Mouse (Mus musculus) G1E (cell line): ENCODE results near the gene Apaf1. TPM values are rescaled to one million over a fixed set of nuclear protein-coding genes. Genes with fewer than 3 reads are reported as not detected.

ENCODE experiments used
- ATAC-seq: 2 replicates; pipeline ENCODE4 v1.8.0; 2016; ENCODE audit warnings: mild to moderate bottlenecking; ENCODE audit not compliant: insufficient number of reproducible peaks, poor library complexity, low FRiP score, severe bottlenecking; ENCODE audit errors: extremely low read depth
- DNase-seq: peaks from one replicate; pipeline ENCODE4 v3.0.0; 2012; ENCODE audit warnings: low spot score
- H3K27me3 ChIP-seq: 2 replicates; pipeline ENCODE4 v1.6.1; 2012; ENCODE audit warnings: mild to moderate bottlenecking, low read length, inconsistent platforms; ENCODE audit not compliant: insufficient read depth
- H3K36me3 ChIP-seq: replicated peaks from 2 replicates; pipeline ENCODE3; 2012; ENCODE audit warnings: mild to moderate bottlenecking, inconsistent platforms
- H3K4me1 ChIP-seq: 2 replicates; pipeline ENCODE4 v1.6.1; 2012; ENCODE audit warnings: low read depth, low read length, inconsistent platforms, mixed read lengths; ENCODE audit not compliant: insufficient read depth
- H3K4me3 ChIP-seq: 2 replicates; pipeline ENCODE4 v1.5.1; 2012; ENCODE audit warnings: low read depth, mild to moderate bottlenecking, inconsistent platforms, low read length, moderate library complexity, mixed read lengths
- H3K9me3 ChIP-seq: replicated peaks from 2 replicates; pipeline ENCODE4 v1.6.1; 2012; ENCODE audit warnings: inconsistent platforms
- CTCF ChIP-seq: IDR thresholded peaks from 2 replicates; pipeline ENCODE4 v1.5.1; 2012; ENCODE audit warnings: low read depth, low read length, inconsistent platforms, mixed read lengths
- GATA1 ChIP-seq: IDR thresholded peaks from 2 replicates; pipeline ENCODE4 v1.6.1; 2012; ENCODE audit warnings: borderline replicate concordance, low read length, inconsistent platforms, mixed read lengths
- GATA2 ChIP-seq: IDR thresholded peaks from 2 replicates; pipeline ENCODE4 v1.6.1; 2012; ENCODE audit warnings: low read depth, low read length, inconsistent platforms, borderline replicate concordance
- POLR2AphosphoS5 ChIP-seq: IDR thresholded peaks from 2 replicates; pipeline ENCODE4 v1.6.1; 2012; ENCODE audit warnings: low read depth, low read length, inconsistent platforms; ENCODE audit not compliant: insufficient replicate concordance
- TAL1 ChIP-seq: conservative IDR thresholded peaks from 2 replicates; pipeline ENCODE4 v1.6.1; 2012; ENCODE audit warnings: low read depth, low read length, inconsistent platforms, mixed read lengths
- polyA plus RNA-seq: library from polyadenylated mRNA; stranded (reverse); fragments of >175 nt; gene quantifications from 2 replicates; pipeline ENCODE4 v1.2.3, GENCODE M21; 2012
- total RNA-seq, 2 experiments: library from RNA; stranded (forward) in 1 of 2; stranded (reverse) in 1 of 2; fragments of 200-1000 nt in 1 of 2; fragments of >200 nt in 1 of 2; fragmentation: Nextera tagmentation in 1 of 2; gene quantifications; 2 replicates each; pipeline ENCODE4 v1.2.3; 2014 to 2017

Gene Apaf1
- total and polyA plus RNA-seq, 3 experiments: 17.4 to 42.7 (median 40.6) TPM

DNA sequence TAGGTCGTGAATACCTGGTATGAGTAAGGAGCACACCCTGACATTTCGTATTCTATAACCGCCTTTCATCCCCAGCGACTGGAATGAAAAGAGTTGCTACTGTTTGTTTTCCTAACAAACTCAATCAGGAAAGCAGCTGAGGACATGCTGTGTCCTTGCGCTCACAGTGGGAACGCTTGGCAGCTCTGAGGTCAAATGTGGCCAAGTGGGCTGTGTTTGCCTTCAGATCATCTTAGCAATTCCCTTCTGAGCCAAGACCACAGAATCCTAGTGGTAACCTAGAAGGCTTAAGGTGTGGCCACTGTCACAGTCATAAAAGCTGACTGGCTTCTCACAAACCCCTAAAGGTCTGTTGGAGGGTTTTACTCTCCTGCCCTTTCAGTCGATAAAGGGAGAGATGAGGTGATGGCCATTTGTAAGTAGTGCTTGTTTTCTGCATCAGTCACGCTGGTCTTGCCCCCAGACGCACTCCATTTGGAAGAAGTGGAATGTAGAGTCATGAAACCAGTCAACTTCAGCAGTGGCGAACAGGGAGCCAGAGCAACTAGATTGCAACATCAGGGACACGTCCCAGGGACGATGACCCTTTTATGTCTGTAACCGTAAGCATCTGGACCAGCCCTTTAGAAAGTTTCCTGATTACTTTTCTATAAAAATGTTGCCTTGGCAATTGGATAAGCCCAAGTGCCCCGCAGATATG lies 140.4 kb downstream of the Apaf1 start:
- H3K36me3 ChIP-seq: no peaks in the 10 kb centered on the region
- H3K4me3 ChIP-seq: no peak overlapping the region
- no peaks in the 10 kb centered on the region for H3K27me3 ChIP-seq
- H3K4me1 ChIP-seq: no peaks in the 10 kb centered on the region
- TF ChIP-seq CTCF: no peak
- no peak for TF ChIP-seq POLR2AphosphoS5
- no peak for TF ChIP-seq GATA2
- no peak for TF ChIP-seq GATA1
- no peak for TF ChIP-seq TAL1
- H3K9me3 ChIP-seq: no peaks in the 10 kb centered on the region
- no peak for ATAC-seq
- no peak for DNase-seq

DNA sequence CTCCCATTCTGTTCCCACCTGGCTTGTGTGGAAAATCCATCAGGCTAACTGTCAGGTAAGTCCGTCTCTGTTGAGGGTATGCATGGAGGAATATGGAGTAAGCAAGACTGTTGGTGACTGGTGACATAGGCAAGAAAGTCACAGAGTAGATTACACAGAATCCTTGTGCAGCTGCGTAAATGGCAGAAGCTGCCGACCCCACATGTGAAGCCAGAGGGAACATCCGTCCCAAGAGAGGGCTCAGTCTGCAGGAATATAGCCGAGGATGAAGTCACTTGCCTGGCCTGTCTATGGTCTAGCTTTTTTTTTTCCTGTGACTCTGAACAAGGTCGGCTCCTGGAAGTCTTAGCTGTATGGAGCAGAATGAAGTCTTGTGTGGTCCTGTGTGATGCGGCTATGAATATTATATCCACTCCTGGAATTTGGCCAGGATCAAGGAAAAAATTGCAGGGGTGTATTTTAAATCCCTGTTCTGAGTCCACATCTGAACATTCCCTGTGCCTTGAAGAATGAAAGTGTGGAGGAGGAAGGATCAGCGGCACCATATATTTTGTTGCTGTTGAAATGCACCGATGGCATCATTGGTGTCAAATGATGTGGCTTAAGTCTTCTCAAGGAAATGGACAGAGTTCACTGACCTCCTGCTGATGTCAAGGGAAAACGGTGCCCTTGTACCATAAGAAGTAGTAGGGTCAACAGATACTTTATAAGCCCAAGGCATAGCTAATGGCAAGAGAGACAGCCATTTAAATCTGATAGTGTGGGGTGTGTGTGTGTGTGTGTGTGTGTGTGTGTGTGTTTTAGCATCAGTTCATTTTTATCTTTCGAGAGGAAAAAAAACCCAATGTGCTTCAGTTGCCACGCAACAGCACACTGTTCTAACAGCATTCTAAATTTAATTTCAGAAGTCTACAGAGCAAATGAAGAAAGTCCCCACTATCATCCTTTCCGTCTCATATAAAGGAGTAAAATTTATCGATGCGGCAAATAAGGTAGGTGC lies 141.7 kb downstream of the Apaf1 start:
- Histone ChIP-seq H3K4me1 (no peaks in the 10 kb centered on the region), H3K36me3 (no peaks in the 10 kb centered on the region), H3K4me3 (no peak overlapping the region), H3K9me3 (no peaks in the 10 kb centered on the region), H3K27me3 (no peaks in the 10 kb centered on the region)
- no peak for ATAC-seq
- no peak for TF ChIP-seq POLR2AphosphoS5
- TF ChIP-seq GATA2: no peak
- TF ChIP-seq TAL1: no peak
- TF ChIP-seq GATA1: no peak
- TF ChIP-seq CTCF: no peak
- DNase-seq: no peak

Other genes with a start within 250 kb of the Apaf1 start
- 6.4 and 8.6 TPM in 2 replicates for gene Ikbip, start 170 bp upstream of the Apaf1 start, total RNA-seq (2014; fragmentation: Nextera tagmentation)
- gene Ikbip, start 170 bp upstream of the Apaf1 start, total RNA-seq (2017): 8.7 and 10.4 TPM in 2 replicates
- 1.4 TPM in 2 replicates for gene Ikbip, start 170 bp upstream of the Apaf1 start, polyA plus RNA-seq
- gene Slc25a3, start 41.3 kb upstream of the Apaf1 start, total RNA-seq (2014; fragmentation: Nextera tagmentation): 375 and 407 TPM in 2 replicates
- 297 and 310 TPM in 2 replicates for gene Slc25a3, start 41.3 kb upstream of the Apaf1 start, total RNA-seq (2017)
- 508 and 619 TPM in 2 replicates for gene Slc25a3, start 41.3 kb upstream of the Apaf1 start, polyA plus RNA-seq
- 263 and 390 TPM in 2 replicates for gene Tmpo, start 98.5 kb upstream of the Apaf1 start, total RNA-seq (2014; fragmentation: Nextera tagmentation)
- 492 and 529 TPM in 2 replicates for gene Tmpo, start 98.5 kb upstream of the Apaf1 start, total RNA-seq (2017)
- 247 and 276 TPM in 2 replicates for gene Tmpo, start 98.5 kb upstream of the Apaf1 start, polyA plus RNA-seq